Mouse (Mus musculus) neural tube, embryonic 12.5 days (tissue): ENCODE results near the gene Ubr1. TPM values are rescaled to one million over a fixed set of nuclear protein-coding genes. Genes with fewer than 3 reads are reported as not detected.

Experiments
- ATAC-seq: fragments of 200-750 bp; cut with Nextera tagmentation; 2 replicates; pipeline ENCODE4 v1.8.0; 2017; ENCODE audit warnings: low read depth, mild to moderate bottlenecking, moderate TSS enrichment, moderate library complexity; ENCODE audit not compliant: low FRiP score
- H3K27ac ChIP-seq: fragments of 300-500 bp; sonication (generic); 2 replicates; pipeline ENCODE4 v1.5.1; 2016
- H3K27me3 ChIP-seq: fragments of 300-500 bp; sonication (generic); replicated peaks from 2 replicates; pipeline ENCODE4 v1.6.1; 2016; ENCODE audit warnings: mild to moderate bottlenecking
- H3K36me3 ChIP-seq: fragments of 300-500 bp; sonication (generic); 2 replicates; pipeline ENCODE4 v1.6.1; 2016; ENCODE audit warnings: mild to moderate bottlenecking
- H3K4me1 ChIP-seq: fragments of 300-500 bp; sonication (generic); 2 replicates; pipeline ENCODE4 v1.6.1; 2016
- H3K4me2 ChIP-seq: fragments of 300-500 bp; sonication (generic); replicated peaks from 2 replicates; pipeline ENCODE4 v1.6.1; 2016; ENCODE audit warnings: mild to moderate bottlenecking
- H3K4me3 ChIP-seq: fragments of 300-500 bp; sonication (generic); 2 replicates; pipeline ENCODE4 v1.5.1; 2016
- H3K9ac ChIP-seq: fragments of 300-500 bp; sonication (generic); 2 replicates; pipeline ENCODE4 v1.6.1; 2016; ENCODE audit warnings: mild to moderate bottlenecking
- H3K9me3 ChIP-seq: fragments of 300-500 bp; sonication (generic); 2 replicates; pipeline ENCODE4 v1.6.1; 2016; ENCODE audit warnings: mild to moderate bottlenecking
- WGBS: fragments of 180-500 bp; shearing (Covaris S2); methylation state at CpG from one replicate; pipeline ENCODE4 v1.1.7; 2016; 5-methylcytosine and 5-hydroxymethylcytosine counted together
- polyA plus RNA-seq: library from polyadenylated mRNA; unstranded; fragments of >200 nt; fragmentation: Nextera tagmentation; extraction: Ambion mirVana; gene quantifications from 2 replicates; pipeline ENCODE4 v1.2.1, GENCODE M21; 2016

The Ubr1 gene
- 27.7 and 31.2 TPM in 2 replicates for polyA plus RNA-seq

DNA sequence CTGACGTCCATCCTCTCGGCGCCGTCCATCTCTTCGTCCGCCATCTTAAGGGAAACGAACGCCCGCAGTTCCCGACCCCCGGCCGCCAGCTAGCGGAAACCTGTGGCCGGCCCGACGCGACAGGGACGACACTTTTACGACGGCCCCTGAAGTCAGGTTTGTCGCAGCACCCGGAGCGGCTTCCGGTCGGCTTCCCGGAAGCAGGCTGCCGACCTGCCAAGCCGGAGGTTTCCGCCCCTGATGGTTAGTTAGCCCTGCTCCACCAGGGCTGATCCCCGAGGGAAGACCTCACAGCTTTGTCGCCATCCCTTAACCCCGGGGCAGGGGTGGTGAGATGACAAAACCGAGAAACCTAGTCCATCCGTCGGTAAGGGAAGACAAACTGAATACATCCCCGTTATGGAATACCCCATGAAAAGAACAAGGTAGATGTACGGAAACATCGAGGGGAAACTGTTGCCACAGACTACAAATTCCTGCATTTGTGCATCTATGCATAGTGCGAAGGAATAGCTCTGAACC is at the start of gene Ubr1:
TSS of gene Ubr1 (minus strand) at position 157 of the 522 bp plus-strand sequence.
- peak within 1 kb of the TSS; percentile 85 for H3K4me2 ChIP-seq
- WGBS: under 1% methylated on average over 39 of the region's 39 CpGs
- H3K9ac ChIP-seq: peak within 1 kb of the TSS; percentile 77
- no peaks in the 10 kb centered on the region for H3K27me3 ChIP-seq
- H3K9me3 ChIP-seq: no peaks in the 10 kb centered on the region
- H3K36me3 ChIP-seq: no peaks in the 10 kb centered on the region
- peak within 1 kb of the TSS; percentile 57; the same call in 1 of the 2 replicates for H3K27ac ChIP-seq
- peaks cover 9% of the 10 kb centered on the region for H3K4me1 ChIP-seq
- peak within 1 kb of the TSS; percentile 78 for H3K4me3 ChIP-seq
- ATAC-seq: peak; percentile 90

DNA sequence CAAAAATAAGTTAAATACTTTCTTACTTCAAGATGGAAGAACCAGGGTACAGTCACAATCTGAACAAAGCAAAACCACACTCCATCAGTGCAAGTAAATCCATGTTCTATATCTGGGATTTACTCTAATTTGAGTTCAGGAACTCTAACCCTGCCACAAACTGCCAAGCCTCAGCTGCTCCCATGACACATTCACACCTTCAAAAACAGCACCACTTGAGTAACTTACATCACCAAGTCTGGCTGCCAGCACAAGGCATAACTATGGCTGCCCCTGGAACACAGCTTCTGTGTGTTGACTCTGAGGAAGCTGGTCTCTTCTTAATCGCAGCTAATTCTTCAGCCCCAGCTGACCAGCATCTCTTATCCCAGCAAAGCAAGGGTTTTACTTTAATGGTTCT is 46.6 kb upstream of the Ubr1 start:
- no peak overlapping the region for H3K27ac ChIP-seq
- ATAC-seq: no peak
- no peak overlapping the region for H3K9ac ChIP-seq
- no peaks in the 10 kb centered on the region for H3K4me1 ChIP-seq
- H3K36me3 ChIP-seq: peaks cover 42% of the 10 kb centered on the region
- WGBS: 96% methylated on average over 1 of the region's 1 CpGs
- no peaks in the 10 kb centered on the region for H3K27me3 ChIP-seq
- H3K4me3 ChIP-seq: no peak overlapping the region
- H3K9me3 ChIP-seq: 0 out of 2 replicates have a peak, but pooled peaks cover 4% of the 10 kb centered on the region
- H3K4me2 ChIP-seq: no peak overlapping the region

DNA sequence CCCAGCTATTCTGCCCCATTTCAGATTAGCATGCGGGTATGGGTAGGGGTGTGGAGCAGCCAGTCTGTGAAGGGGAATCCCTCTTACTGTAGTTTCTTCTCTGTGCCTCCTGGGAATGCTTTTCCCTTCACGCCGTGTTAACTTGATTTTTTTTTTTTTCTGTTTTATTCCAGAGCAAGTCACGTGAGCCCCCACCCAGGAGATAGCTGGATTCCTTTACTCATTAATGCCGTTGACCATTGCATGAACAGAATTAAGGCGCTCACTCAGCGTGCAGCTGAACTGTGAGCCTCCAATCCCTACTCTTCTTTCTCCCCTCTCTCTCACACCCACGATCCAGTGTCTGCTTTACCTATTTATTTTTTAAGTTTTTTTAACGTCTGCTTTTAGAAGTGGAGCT is 45.7 kb upstream of the Ubr1 start:
- 89% methylated on average over 9 of the region's 9 CpGs for WGBS
- H3K36me3 ChIP-seq: peaks cover 50% of the 10 kb centered on the region

DNA sequence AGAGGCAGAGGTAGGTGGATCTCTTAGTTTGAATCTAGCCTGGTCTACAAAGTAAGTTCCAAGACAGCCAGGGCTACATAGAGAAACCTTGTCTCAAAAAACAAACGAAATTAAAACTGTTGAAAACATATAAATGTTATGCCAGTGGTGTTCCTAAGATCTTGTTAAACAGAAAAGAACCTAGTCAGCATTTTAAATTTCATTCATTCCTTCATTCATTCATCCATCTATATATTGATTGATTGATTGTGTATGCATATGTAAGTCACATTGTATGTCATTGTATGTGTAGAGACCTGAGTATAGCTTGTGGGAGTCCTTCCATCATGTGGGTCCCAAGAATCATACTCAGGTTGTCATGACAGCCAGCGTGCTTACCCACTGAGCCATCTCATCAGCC is 45.0 kb upstream of the Ubr1 start:
- H3K9me3 ChIP-seq: 0 out of 2 replicates have a peak, but pooled peaks cover 4% of the 10 kb centered on the region
- no peak overlapping the region for H3K4me3 ChIP-seq
- no peaks in the 10 kb centered on the region for H3K4me1 ChIP-seq
- 88% methylated on average over 2 of the region's 2 CpGs for WGBS
- no peaks in the 10 kb centered on the region for H3K27me3 ChIP-seq
- no peak overlapping the region for H3K27ac ChIP-seq
- no peak overlapping the region for H3K9ac ChIP-seq
- ATAC-seq: no peak
- peaks cover 50% of the 10 kb centered on the region for H3K36me3 ChIP-seq
- H3K4me2 ChIP-seq: no peak overlapping the region

More for the DNA sequence above, 45.7 kb upstream of the Ubr1 start:
- H3K27ac ChIP-seq: no peak overlapping the region
- no peak overlapping the region for H3K9ac ChIP-seq
- H3K27me3 ChIP-seq: no peaks in the 10 kb centered on the region
- no peak for ATAC-seq
- H3K4me1 ChIP-seq: no peaks in the 10 kb centered on the region
- H3K4me3 ChIP-seq: no peak overlapping the region
- no peak overlapping the region for H3K4me2 ChIP-seq
- H3K9me3 ChIP-seq: 0 out of 2 replicates have a peak, but pooled peaks cover 4% of the 10 kb centered on the region

DNA sequence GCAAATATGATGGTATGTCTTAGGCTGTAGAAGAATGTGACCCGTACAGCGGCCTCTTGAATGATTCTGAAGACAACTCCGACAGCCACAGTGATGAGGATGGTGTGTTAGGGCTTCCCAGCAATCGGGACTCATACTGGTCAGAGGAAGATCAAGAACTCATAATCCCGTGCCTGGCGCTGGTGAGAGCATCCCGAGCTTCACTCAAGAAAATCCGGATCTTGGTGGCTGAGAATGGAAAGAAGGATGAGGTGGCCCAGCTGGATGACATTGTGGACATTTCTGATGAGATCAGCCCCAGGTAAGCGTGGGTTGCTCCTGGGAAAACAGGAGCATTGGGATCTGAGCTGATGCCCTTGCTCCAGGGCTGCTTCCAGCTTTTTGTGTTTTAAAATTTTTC is 42.2 kb upstream of the Ubr1 start:
- 90% methylated on average over 9 of the region's 9 CpGs for WGBS
- no peaks in the 10 kb centered on the region for H3K27me3 ChIP-seq
- 0 out of 2 replicates have a peak, but pooled peaks cover 2% of the 10 kb centered on the region for H3K9me3 ChIP-seq
- peaks cover 46% of the 10 kb centered on the region for H3K36me3 ChIP-seq
- no peak overlapping the region for H3K27ac ChIP-seq
- H3K4me1 ChIP-seq: peaks cover 9% of the 10 kb centered on the region
- H3K9ac ChIP-seq: no peak overlapping the region
- H3K4me3 ChIP-seq: no peak overlapping the region
- H3K4me2 ChIP-seq: no peak overlapping the region
- no peak for ATAC-seq

DNA sequence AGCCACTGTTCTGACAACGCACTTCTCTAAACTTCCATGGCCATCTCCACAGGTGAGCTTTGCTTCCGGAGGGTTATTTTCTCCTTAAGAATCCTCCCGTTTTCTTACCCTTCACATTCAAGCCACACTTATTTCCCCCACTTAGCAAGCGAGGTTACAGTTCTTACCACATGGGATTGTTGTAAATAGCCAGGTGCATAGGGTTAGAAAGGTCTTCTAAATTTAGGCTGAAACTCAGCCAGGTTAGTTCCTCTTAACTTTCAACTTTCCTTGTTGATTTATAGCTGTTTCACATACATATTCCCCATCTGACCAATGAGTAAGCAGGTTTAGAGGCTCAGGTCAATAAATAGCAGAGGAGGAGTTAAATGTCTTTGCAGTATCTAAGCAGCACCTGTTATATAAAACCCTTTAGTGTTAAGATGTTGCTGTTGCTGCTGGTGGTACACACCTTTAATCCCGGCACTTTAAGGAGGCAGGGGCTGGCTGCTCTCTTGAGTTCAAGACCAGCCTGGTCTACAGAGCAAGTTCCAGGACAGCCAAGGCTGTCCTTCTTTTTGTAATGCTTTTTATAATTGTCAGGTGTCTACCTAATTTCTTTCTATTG is 38.7 kb upstream of the Ubr1 start:
- ATAC-seq: no peak
- peak overlapping the region; percentile 68 for H3K4me3 ChIP-seq

DNA sequence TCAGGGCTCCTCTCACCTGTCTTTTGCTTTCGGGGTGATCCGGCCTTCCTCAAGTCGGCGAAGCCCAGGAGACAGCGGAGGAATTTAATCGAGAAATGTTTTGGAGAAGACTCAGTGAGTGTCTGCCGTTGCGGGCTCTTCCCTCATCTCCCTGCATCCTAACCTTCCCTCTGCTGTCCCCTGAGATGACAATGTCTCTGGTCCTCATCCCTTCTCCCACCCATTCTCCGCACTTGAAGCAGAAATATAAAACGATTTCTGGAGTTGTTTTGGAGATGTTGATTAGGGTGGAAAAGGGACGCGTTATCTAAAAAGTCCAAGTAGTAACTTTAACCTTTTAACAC is 38.1 kb upstream of the Ubr1 start:
- peaks cover 16% of the 10 kb centered on the region for H3K36me3 ChIP-seq
- no peak overlapping the region for H3K27ac ChIP-seq
- H3K9me3 ChIP-seq: no peaks in the 10 kb centered on the region
- H3K4me3 ChIP-seq: peak overlapping the region; percentile 68
- peaks cover 9% of the 10 kb centered on the region for H3K4me1 ChIP-seq
- no peak for ATAC-seq
- no peaks in the 10 kb centered on the region for H3K27me3 ChIP-seq
- peak overlapping the region; percentile 84 for H3K4me2 ChIP-seq
- H3K9ac ChIP-seq: peak overlapping the region; percentile 69
- under 1% methylated on average over 12 of the region's 12 CpGs for WGBS

More for the DNA sequence above, 38.7 kb upstream of the Ubr1 start:
- H3K9me3 ChIP-seq: no peaks in the 10 kb centered on the region
- H3K9ac ChIP-seq: peak overlapping the region; percentile 69
- WGBS: 30% methylated on average over 5 of the region's 5 CpGs
- no peaks in the 10 kb centered on the region for H3K27me3 ChIP-seq
- H3K4me2 ChIP-seq: peak overlapping the region; percentile 84
- peaks cover 9% of the 10 kb centered on the region for H3K4me1 ChIP-seq
- peaks cover 17% of the 10 kb centered on the region for H3K36me3 ChIP-seq
- no peak overlapping the region for H3K27ac ChIP-seq

DNA sequence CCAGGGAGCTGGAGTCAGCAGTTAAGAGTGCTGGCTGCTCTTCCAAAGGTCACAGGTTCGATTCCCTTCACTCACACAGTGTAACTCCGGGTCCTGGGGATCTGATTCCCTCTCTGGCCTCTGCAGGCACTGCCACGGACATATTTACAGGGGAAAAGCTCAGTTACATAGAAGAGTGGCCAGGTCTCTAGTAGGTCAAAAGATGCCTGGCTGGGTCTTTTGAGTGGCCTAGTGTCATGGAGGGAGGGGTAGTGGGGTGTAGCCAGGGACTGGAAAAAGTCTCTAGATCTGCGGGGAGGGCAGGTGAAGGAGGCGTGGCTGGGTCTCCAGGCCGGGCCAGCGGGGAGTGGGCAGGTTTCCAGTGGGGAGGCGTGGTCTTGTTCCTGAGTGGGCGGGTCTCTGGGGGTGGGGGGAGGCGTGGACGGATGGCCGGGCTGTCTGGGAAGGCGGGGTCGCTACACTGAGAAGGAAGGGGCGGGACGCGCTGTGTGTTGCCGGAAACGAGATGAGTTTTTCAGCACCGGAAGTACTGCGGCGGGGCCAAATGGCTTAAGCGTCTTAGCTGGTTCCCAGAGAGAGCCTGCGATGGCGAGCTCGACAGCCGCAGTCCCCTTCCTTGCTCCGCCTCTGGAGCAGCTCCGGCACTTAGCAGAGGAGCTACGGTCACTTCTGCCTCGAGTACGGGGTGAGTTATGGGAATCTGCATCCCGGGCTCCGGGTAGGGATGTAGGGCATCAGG is 37.6 kb upstream of the Ubr1 start, which contains the start of gene Ccndbp1:
TSS of gene Ccndbp1 (plus strand) at position 479 of the 739 bp plus-strand sequence.
- WGBS: 2% methylated on average over 34 of the region's 34 CpGs
- H3K4me1 ChIP-seq: peaks cover 9% of the 10 kb centered on the region
- peak; percentile 94 for ATAC-seq
- no peak within 1 kb of the TSS for H3K27ac ChIP-seq
- H3K4me3 ChIP-seq: peak within 1 kb of the TSS; percentile 68
- no peaks in the 10 kb centered on the region for H3K27me3 ChIP-seq
- H3K4me2 ChIP-seq: peak within 1 kb of the TSS; percentile 84
- H3K9me3 ChIP-seq: no peaks in the 10 kb centered on the region
- H3K36me3 ChIP-seq: peaks cover 16% of the 10 kb centered on the region
- peak within 1 kb of the TSS; percentile 69 for H3K9ac ChIP-seq

DNA sequence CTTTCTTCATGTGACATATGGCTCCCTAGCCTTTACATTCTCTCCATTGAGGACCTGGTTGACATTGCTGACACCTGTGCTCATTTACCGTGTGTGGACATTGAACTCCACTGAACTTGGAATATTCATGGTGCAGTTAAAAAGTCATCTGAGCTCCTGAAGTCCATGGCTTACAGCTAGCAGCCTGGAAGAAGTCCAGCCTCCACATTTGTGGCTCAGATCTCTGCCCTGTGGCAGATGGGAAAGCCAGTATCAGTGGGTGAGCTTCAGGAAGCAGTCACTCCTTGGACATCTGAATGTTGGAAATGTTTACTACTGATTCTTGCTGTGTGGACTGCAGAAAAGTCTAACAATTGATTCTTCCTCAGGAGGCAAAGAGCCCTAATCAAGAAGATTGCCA is 36.5 kb upstream of the Ubr1 start:
- no peak for ATAC-seq
- no peak overlapping the region for H3K4me2 ChIP-seq
- H3K27me3 ChIP-seq: no peaks in the 10 kb centered on the region
- H3K9ac ChIP-seq: no peak overlapping the region
- H3K36me3 ChIP-seq: peaks cover 6% of the 10 kb centered on the region
- H3K9me3 ChIP-seq: no peaks in the 10 kb centered on the region
- no peak overlapping the region for H3K4me3 ChIP-seq
- H3K4me1 ChIP-seq: peaks cover 9% of the 10 kb centered on the region
- H3K27ac ChIP-seq: no peak overlapping the region
- WGBS: 84% methylated on average over 1 of the region's 1 CpGs

DNA sequence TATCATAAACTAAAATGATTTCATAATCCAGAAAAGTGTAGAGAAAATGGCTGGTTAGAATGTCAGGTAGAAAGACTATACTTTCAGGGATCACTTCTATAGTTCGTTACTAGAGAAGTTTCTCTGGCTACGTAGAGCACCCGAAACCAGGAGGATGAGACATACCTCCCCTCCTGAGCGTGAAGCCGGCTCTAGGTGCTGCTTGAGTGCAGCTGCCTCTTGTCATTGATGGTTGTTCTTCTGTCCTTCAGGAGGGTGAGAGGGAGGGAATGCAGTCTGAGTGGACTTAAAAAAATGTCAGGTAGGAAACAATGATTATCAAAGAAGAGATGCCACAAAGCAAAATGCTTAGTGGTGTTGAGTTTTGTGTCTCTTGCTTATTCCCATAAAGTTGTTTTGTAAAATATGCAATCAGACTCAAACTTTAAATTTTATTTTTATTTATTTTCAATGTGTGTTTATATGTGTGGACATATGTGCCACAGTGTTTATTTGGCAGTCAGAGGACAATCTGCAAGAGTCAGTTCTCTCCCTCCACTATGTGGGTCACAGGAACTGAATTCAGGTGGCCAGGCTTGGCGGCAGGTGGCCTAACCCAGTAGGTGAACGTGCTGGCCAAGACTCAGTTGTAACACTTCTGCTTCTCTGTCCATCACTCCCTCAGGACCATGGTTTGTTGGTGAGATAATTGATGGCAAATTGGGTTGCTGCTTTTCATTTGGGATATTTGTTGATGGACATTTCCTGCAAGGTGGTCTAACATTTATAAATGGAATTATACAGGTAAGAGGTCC is 33.7 kb upstream of the Ubr1 start:
- Histone ChIP-seq H3K4me2 (no peak overlapping the region), H3K9me3 (no peaks in the 10 kb centered on the region), H3K27ac (no peak overlapping the region), H3K4me1 (peaks cover 6% of the 10 kb centered on the region), H3K4me3 (no peak overlapping the region), H3K9ac (no peak overlapping the region), H3K36me3 (no peaks in the 10 kb centered on the region), H3K27me3 (no peaks in the 10 kb centered on the region)
- WGBS: 91% methylated on average over 7 of the region's 7 CpGs
- ATAC-seq: no peak

DNA sequence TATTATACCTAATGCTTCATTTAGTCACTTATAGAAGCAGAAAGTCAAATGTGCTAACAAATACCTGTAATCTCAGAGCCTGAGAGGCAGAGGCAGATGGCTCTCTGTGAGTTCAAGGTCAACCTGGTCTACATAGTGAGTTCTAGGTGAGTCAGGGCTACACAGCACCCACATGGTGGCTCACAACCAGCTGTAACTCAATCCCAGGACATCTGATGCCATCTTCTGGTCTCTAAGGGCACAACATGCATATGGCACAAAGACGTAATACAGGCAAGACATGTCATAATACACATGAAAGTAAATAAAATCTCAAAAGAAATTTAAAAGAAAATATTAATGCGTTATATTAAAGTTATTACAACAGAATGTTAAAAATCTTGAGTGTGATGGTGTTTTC is 33.1 kb upstream of the Ubr1 start:
- Histone ChIP-seq H3K27ac (no peak overlapping the region), H3K4me1 (no peaks in the 10 kb centered on the region), H3K27me3 (no peaks in the 10 kb centered on the region), H3K36me3 (no peaks in the 10 kb centered on the region), H3K9ac (no peak overlapping the region), H3K4me3 (no peak overlapping the region), H3K4me2 (no peak overlapping the region), H3K9me3 (no peaks in the 10 kb centered on the region)
- WGBS: 65% methylated on average over 2 of the region's 2 CpGs
- ATAC-seq: no peak

DNA sequence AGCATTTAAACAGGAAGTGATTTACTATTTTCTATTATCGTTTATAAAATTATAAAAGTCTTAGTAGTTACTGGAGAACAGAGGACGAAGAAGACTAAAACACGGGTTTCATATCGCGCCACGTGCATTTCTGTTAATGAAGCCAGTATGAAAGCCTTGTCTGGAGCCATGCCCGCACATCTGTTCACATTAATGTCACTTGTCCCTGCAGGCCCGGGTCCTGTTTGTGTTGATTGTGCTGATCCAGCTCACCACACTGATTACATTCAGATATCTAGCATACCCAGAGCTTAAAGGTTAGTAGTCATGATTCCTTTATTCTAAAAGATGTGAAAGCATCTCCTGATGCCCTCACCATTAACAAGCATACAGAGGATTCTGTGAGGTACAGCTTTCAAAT is 28.3 kb upstream of the Ubr1 start:
- Histone ChIP-seq H3K36me3 (no peaks in the 10 kb centered on the region), H3K27me3 (no peaks in the 10 kb centered on the region), H3K4me3 (no peak overlapping the region), H3K4me2 (no peak overlapping the region), H3K27ac (no peak overlapping the region), H3K9ac (no peak overlapping the region), H3K9me3 (no peaks in the 10 kb centered on the region), H3K4me1 (no peaks in the 10 kb centered on the region)
- WGBS: 89% methylated on average over 8 of the region's 8 CpGs
- no peak for ATAC-seq
